Mouse (Mus musculus) myocyte (in vitro differentiated cells): ENCODE results near the gene Gm7102.

ENCODE experiments used
- CEBPB ChIP-seq: IDR thresholded peaks from 2 replicates; pipeline ENCODE4 v1.6.1; 2011; ENCODE audit warnings: mild to moderate bottlenecking, moderate library complexity; ENCODE audit not compliant: poor library complexity, insufficient read depth, severe bottlenecking
- E2F4 ChIP-seq: IDR thresholded peaks from one replicate; pipeline ENCODE4 v1.6.1; 2011; ENCODE audit warnings: mild to moderate bottlenecking, control low read depth, moderate library complexity; ENCODE audit not compliant: insufficient read depth
- MAX ChIP-seq: IDR thresholded peaks from one replicate; pipeline ENCODE4 v1.6.1; 2011; ENCODE audit warnings: low read depth, mild to moderate bottlenecking, control low read depth
- MYOD1 ChIP-seq, 3 experiments: IDR thresholded peaks; one replicate each; pipeline ENCODE4 v1.6.1; 2011; ENCODE audit warnings: control low read depth in 2 of 3, low read depth in 2 of 3, mild to moderate bottlenecking in 2 of 3, moderate library complexity in 1 of 3; ENCODE audit not compliant: insufficient read length in 2 of 3, control insufficient read depth in 1 of 3
- POLR2A ChIP-seq: IDR thresholded peaks from one replicate; pipeline ENCODE4 v1.6.1; 2011; ENCODE audit warnings: low read depth, mild to moderate bottlenecking, control low read depth, moderate library complexity; ENCODE audit not compliant: insufficient read length
- POLR2AphosphoS2 ChIP-seq: IDR thresholded peaks from one replicate; pipeline ENCODE4 v1.6.1; 2011; ENCODE audit warnings: low read depth, control low read depth; ENCODE audit not compliant: insufficient read length
- SRF ChIP-seq: IDR thresholded peaks from one replicate; pipeline ENCODE4 v1.6.1; 2011; ENCODE audit warnings: low read depth; ENCODE audit not compliant: control insufficient read depth, insufficient read length
- TCF3 ChIP-seq: IDR thresholded peaks from one replicate; pipeline ENCODE4 v1.6.1; 2011; ENCODE audit warnings: low read depth, control low read depth; ENCODE audit not compliant: insufficient read length

- TF ChIP-seq POLR2AphosphoS2 (no peak), POLR2A (no peak), SRF (no peak), E2F4 (no peak), MYOD1 (IDR thresholded peaks at IDR 0.05; ENCODE audit: control insufficient read depth in 1 of 3, insufficient read length in 2 of 3, low read depth in 2 of 3) (no peak), TCF3 (no peak), MAX (no peak), CEBPB (no peak)
These were observed at the start of gene Gm7102 for GRCm38 (mm10) chr19:61175756-61176324.
